In genomic region chr11:94716754-94717153, GRCm38 (mm10) we compare ENCODE assay signal across 10 mouse cellular contexts. TPM values are rescaled to one million over a fixed set of nuclear protein-coding genes. Genes with fewer than 3 reads are reported as not detected.
DNase-seq lines count a peak whose midpoint lies in the region; ATAC-seq and TF ChIP-seq lines count a peak whose summit lies in the region.
"Had no signal": no experiment of that assay in that cellular context is flagged by ENCODE, and none has a peak within 500 bp of the region (broad histone marks: within the 10 kb centered on the region; RNA-seq: fewer than 3 reads in every experiment).

No protein-coding gene starts in this region.

- no peak overlapping the region for H3K9ac ChIP-seq in lung, embryonic 14.5 days
- H3K9ac ChIP-seq: limb, embryonic 15.5 days had no signal

- no peak for TF ChIP-seq POLR2A in bone marrow, adult 2 months (IDR thresholded peaks at IDR 0.05; ENCODE audit: borderline replicate concordance, control insufficient read depth, low read depth, low read length)

- peak overlapping the region; percentile 36 for H3K4me2 ChIP-seq in lung, embryonic 14.5 days
- H3K4me2 ChIP-seq: limb, embryonic 15.5 days had no signal

- peak; percentile 47 for TF ChIP-seq CTCF in bone marrow, adult 2 months (IDR thresholded peaks at IDR 0.05; ENCODE audit: control insufficient read depth, insufficient read depth, low read length)
- peak; percentile 69 for TF ChIP-seq CTCF in lung, embryonic 14.5 days (IDR thresholded peaks at IDR 0.05; ENCODE audit: low read depth)

- H3K36me3 ChIP-seq in lung, embryonic 14.5 days (ENCODE audit: insufficient read depth), result no peaks in the 10 kb centered on the region
- H3K36me3 ChIP-seq: limb, embryonic 15.5 days had no signal

- no peaks in the 10 kb centered on the region for H3K9me3 ChIP-seq in lung, embryonic 14.5 days (ENCODE audit: low read depth, low read length)
- H3K9me3 ChIP-seq: limb, embryonic 15.5 days had no signal

- DNase-seq in layer of hippocampus, adult 11-12 months (ENCODE audit: low spot score), result peak; percentile 29
- DNase-seq in layer of hippocampus, postnatal 14 days (ENCODE audit: low spot score in 2 of 2), result no peak
- peak; percentile 11 for DNase-seq in gastrocnemius, postnatal 25 days
- DNase-seq in kidney, adult 11 months, result peak; percentile 26
- peak; percentile 83 for DNase-seq in lung, embryonic 14.5 days
- peak; percentile 84 for DNase-seq in retina, embryonic 14.5 days (ENCODE audit: low spot score)
- no peak for DNase-seq in adipocyte (ENCODE audit: low spot score)

- H3K27ac ChIP-seq in bone marrow, adult 2 months (ENCODE audit: control insufficient read depth, insufficient read depth, low read depth, low read length, poor library complexity), result no peak overlapping the region
- H3K27ac ChIP-seq in lung, embryonic 14.5 days (ENCODE audit: low read depth), result no peak overlapping the region; the same call in 1 of the 2 replicates
- H3K27ac ChIP-seq: limb, embryonic 15.5 days had no signal

- peak; percentile 33; the same call in 1 of the 2 replicates for ATAC-seq in lung, embryonic 14.5 days (ENCODE audit: insufficient read depth)
- ATAC-seq: Patski had no signal

- H3K4me1 ChIP-seq in bone marrow, adult 2 months (ENCODE audit: control insufficient read depth, insufficient read depth, low read length), result no peaks in the 10 kb centered on the region; the same call in 1 of the 2 replicates
- H3K4me1 ChIP-seq in lung, embryonic 14.5 days (ENCODE audit: insufficient read depth), result no peaks in the 10 kb centered on the region

- no peaks in the 10 kb centered on the region for H3K27me3 ChIP-seq in lung, embryonic 14.5 days (ENCODE audit: insufficient read depth, low read length)
- H3K27me3 ChIP-seq: Patski had no signal

- no peak overlapping the region for H3K4me3 ChIP-seq in bone marrow, adult 2 months (replicated peaks; ENCODE audit: control insufficient read depth, low read depth, low read length)
- no peak overlapping the region for H3K4me3 ChIP-seq in lung, embryonic 14.5 days (ENCODE audit: low read depth, low read length)
- H3K4me3 ChIP-seq: limb, embryonic 15.5 days had no signal

- WGBS in bone marrow, adult 2 months, result 15% methylated on average over 9 of the region's 9 CpGs
- WGBS in lung, embryonic 14.5 days, result 7% methylated on average over 9 of the region's 9 CpGs

RNA-seq across cellular contexts. Expression of gene Gm11541, which starts 12.5 kb away (rescaled TPM):
- not detected for total RNA-seq in layer of hippocampus, postnatal 14 days (2021)
- polyA plus RNA-seq in bone marrow, adult 2 months (2011; ENCODE audit: insufficient read depth, insufficient read length, low replicate concordance, missing spikeins), result not detected in 2 replicates
- not detected for total RNA-seq in gastrocnemius, postnatal 25 days (2021)
- 1.5 and 2.0 TPM in 2 replicates for polyA plus RNA-seq in lung, embryonic 14.5 days (2014; fragmentation: Nextera tagmentation; extraction: Ambion mirVana)
- polyA plus RNA-seq: Patski had no signal

RNA-seq across cellular contexts. Expression of gene Cdc34b, which starts 24.8 kb away (rescaled TPM):
- total RNA-seq in layer of hippocampus, postnatal 14 days (2021), result under 1 TPM in 1 of 2 experiments, not detected in 1; 0.45 TPM
- not detected in 2 replicates for polyA plus RNA-seq in bone marrow, adult 2 months (2011; ENCODE audit: insufficient read depth, insufficient read length, low replicate concordance, missing spikeins)
- 1 to 10 TPM in 1 of 2 experiments, under 1 TPM in 1; 0.67 to 1.1 TPM for total RNA-seq in gastrocnemius, postnatal 25 days (2021)
- polyA plus RNA-seq in lung, embryonic 14.5 days (2014; fragmentation: Nextera tagmentation; extraction: Ambion mirVana), result 0.20 and 0.21 TPM in 2 replicates
- polyA plus RNA-seq: limb, embryonic 15.5 days had no signal

RNA-seq across cellular contexts. Expression of gene Xylt2, which starts 39.4 kb away (rescaled TPM):
- total RNA-seq in layer of hippocampus, postnatal 14 days (2021), result 10 to 100 TPM; 27.3 to 36.0 TPM
- 6.3 and 7.4 TPM in 2 replicates for polyA plus RNA-seq in bone marrow, adult 2 months (2011; ENCODE audit: insufficient read depth, insufficient read length, low replicate concordance, missing spikeins)
- 1 to 10 TPM; 4.0 to 5.1 TPM for total RNA-seq in gastrocnemius, postnatal 25 days (2021)
- polyA plus RNA-seq in lung, embryonic 14.5 days (2014; fragmentation: Nextera tagmentation; extraction: Ambion mirVana), result 25.0 and 31.5 TPM in 2 replicates

Comparison
In these comparisons a context has a peak if more than half of its experiments do, and no peak if none do; other contexts are left out.
1. DNase-seq: peak in layer of hippocampus, adult 11-12 months (single experiment), gastrocnemius, postnatal 25 days (single experiment), kidney, adult 11 months (single experiment), lung, embryonic 14.5 days (single experiment) and retina, embryonic 14.5 days (single experiment); none in layer of hippocampus, postnatal 14 days (0 of 2) and adipocyte (single experiment).
2. RNA of gene Xylt2, which starts 39.4 kb away (total RNA-seq): 27.3 to 36.0 TPM in layer of hippocampus, postnatal 14 days; 4.0 to 5.1 TPM in gastrocnemius, postnatal 25 days; every median in the first group is over 4 times any median in the second.